Mouse (Mus musculus) colon, adult 2 months (tissue): ENCODE data around the gene E130308A19Rik. TPM values are rescaled to one million over a fixed set of nuclear protein-coding genes. Genes with fewer than 3 reads are reported as not detected.

Source experiments
- polyA plus RNA-seq: library from polyadenylated mRNA; depleted of rRNA; stranded (reverse); fragments of >200 nt; gene quantifications from 2 replicates; pipeline ENCODE4 v1.2.3, GENCODE M21; 2012; rRNA removed

E130308A19Rik gene
- 3.5 TPM in 2 replicates for polyA plus RNA-seq

DNA sequence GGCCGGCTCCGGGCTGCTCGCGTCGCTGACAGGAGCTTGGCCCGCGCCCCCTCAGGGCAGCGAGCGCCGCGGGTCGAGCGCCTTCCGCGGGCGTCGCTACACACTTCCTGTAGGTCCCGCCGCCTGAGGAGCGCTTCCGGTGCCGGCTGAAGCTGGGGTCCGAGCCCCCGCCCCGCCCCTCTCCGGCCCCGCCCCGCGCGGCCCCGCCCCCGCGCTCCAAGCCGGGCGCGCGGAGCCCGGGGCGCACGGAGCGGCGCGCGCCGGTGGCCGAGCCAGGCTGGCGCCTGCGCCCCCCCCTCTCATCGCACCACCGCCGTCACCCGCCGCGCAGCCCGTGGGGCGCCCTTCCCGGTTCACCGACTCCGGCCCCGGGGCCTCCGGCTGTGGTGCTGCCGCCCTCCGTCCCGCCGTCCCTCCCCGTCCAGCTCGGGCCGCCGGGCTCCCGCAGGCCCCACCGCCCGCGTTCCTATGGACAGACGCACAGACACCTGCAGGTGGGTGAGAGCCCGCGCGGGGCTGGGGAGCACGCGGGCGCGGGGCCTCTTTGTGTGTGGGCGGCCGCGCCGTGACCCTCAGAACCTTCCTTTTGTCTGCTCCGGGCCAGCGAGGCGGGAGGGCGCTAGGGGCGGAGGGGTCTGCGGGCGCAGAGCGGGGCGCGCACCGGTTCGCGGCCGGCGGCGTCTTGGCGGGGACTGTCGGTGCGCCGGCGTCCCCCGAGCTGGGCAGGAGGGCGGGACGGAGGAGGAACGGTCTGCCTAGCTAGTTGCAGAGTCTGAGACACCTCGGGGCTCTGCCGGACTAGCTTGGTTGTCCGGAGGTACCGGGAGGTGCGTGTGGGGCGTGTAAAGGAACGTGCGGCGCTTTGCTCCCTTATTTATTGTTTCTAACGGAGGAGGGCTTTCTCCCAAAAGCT lies at the start of gene E130308A19Rik:
E130308A19Rik (plus strand) TSS at position 214 of the 913 bp plus-strand sequence.

DNA sequence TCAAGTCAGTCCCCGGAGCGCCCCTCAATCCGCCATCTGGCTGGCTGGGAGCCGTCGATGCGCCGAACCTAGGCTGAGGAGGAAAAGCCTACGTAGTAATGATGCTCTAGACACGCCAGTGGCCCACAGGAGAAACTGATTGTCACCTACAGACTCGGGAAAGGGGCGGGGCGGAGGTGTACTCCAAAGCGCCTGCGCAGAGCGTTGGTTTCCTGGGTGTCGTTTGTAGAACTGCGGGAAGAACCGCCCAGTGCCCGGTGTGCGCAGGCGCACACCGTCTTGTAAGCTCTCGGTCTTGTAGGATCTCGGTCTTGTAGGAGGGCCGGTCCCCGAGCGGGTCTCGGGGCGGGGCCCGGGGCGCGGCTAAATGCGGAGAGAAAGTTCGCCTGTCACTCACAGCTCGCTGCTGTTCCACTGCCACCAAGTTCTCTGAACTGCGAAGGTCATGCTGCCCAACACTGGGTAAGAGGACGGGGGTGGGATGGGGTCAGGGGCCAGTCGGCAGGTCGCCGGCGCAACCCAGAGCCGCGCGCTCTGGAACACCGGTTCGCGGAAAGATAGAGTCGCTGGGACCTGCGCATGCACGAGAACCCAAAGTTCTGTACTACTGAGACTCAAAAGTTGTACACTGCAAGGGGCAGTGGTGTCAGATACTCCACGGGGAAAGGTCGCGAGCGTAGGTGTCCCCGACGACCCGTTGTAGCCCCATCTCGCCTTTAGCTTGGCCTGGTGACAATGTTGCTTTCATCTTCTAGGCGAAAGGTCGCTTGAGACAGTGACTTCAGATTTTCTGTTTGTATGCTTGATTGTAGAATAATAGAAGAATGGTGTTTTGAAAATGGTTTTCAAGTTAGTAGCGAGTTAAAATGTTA lies 44.5 kb upstream of the E130308A19Rik start, which contains the start of gene Hsdl2:
Hsdl2 (plus strand) TSS at position 250 of the 872 bp plus-strand sequence.

DNA sequence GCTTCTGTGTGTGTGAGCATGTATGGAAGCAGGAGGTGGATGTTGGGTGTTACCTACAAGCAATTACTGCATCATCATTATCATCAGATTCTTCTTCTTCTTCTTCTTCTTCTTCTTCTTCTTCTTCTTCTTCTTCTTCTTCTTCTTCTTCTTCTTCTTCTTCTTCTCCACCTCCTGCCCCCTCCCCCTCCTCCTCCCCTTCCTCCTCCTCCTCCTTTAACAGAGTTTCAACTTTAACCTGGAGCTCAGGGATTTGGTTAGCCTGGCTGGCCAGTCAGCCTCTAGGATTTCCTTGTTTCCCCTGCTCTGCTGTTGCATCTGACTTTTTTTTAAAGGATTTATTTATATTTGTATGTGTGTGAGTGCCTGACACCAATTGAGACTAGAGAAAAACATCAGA lies 175.5 kb downstream of the E130308A19Rik start, which contains the start of gene Inip:
Inip (minus strand) TSS at position 101 of the 400 bp plus-strand sequence.

DNA sequence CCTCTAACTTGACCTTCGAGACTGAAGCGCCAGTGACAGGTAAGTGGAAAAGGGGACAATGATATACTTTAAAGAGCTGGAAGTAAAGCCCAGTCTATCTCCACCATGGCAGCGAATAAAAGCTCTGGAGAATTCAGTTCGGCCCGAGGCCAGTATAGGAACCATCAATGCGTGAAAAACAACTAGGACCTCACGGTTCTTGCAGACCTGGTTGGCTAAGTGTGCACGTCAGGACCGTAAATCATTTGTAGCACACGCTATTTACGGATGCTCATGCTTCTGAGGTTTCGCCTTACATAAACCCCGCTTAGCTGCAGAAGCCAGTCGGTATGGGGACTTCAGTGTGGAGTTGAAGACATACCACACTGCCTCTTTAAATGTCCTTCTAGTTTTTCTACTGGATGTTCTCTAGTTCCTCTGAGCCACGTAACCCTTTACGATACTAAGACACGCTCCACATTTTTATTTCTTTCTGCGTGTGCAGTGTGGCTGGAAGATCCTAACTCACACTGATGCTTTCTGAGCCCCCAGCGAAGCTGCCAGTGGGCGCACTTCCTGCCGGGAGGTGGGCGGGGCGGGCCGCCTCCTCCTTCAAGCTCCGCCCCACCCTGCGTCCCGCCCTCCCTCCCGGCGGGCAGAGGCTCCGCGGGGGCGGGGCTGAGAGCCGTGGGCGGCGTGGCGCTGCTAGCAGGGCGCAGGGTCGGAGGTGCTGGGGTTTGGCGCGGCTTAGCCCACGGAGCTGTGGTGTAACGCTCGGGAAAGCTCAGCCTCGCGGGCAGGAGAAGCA lies 179.4 kb downstream of the E130308A19Rik start, which contains the start of gene Snx30:
Snx30 (plus strand) TSS at position 660 of the 787 bp plus-strand sequence.

Other genes with a start within 250 kb of the E130308A19Rik start
- 2.6 and 2.9 TPM in 2 replicates for gene Susd1, start 187.6 kb upstream of the E130308A19Rik start, polyA plus RNA-seq
- 38.6 and 48.7 TPM in 2 replicates for gene Ptbp3, start 76.8 kb upstream of the E130308A19Rik start, polyA plus RNA-seq
- 4.6 and 7.6 TPM in 2 replicates for gene Hsdl2, start 44.6 kb upstream of the E130308A19Rik start, polyA plus RNA-seq
- 5.5 and 5.8 TPM in 2 replicates for gene Inip, start 175.4 kb downstream of the E130308A19Rik start, polyA plus RNA-seq
- 1.7 and 3.2 TPM in 2 replicates for gene Snx30, start 179.6 kb downstream of the E130308A19Rik start, polyA plus RNA-seq